Mouse (Mus musculus): ENCODE measurements around the gene Gm2007.
"Not testable (repeated sequence)": the region's sequence is repeated elsewhere in the genome, so short reads cannot be mapped to it uniquely, and the experiment has no call there.

Gm2007 gene

GRCm38 (mm10) chr2:175741237-175741636 is at the start of gene Gm2007:
Gm2007 (plus strand) TSS chr2:175741537.
- DNase-seq (ENCODE audit: low spot score), result not testable (repeated sequence)

- DNase-seq (ENCODE audit: low spot score), result not testable (repeated sequence)
These were observed 37.8 kb upstream of the Gm2007 start, which contains the start of gene Zfp969 for GRCm38 (mm10) chr2:175703546-175703945. Zfp969 (minus strand) TSS chr2:175703646.

DNA sequence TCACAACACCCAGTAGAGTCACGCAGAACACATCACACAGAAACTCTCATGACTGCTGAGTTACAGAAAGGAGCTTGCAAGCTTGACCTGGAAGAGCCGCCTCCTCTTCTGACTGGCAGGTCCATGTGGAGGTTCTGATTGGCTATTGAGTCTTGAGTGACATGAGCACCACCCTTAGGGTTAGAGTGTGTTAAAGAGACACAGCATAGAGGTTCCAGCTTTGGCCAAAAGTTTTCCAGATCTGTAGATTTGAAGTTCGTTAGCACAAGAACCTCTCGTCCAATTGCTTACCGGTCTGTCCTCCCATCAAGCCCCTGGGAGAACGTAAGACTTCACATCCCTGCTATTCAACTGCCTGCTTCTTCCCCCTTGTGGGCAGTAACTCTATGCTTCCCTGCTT is 59.7 kb downstream of the Gm2007 start, which contains the start of gene Gm14288:
Gm14288 (minus strand) TSS at position 101 of the 400 bp plus-strand sequence.
- DNase-seq (ENCODE audit: low spot score), result not testable (repeated sequence)
